Mouse (Mus musculus): ENCODE measurements at regions not wholly inside any gene's neighbourhood (a gene's known extent, or its start where the extent isn't known, plus 50 kb on each side); places are given as distances from the start of the nearest gene placed in this dataset.

GRCm38 (mm10) chr1:39093291-39093690 is 100.2 kb upstream of the Npas2 start:
- H3K36me3 ChIP-seq (ENCODE audit: control insufficient read depth, insufficient read depth, low read length): no peaks in the 10 kb centered on the region
- H3K27ac ChIP-seq (replicated peaks in 1 of 2; ENCODE audit: control insufficient read depth in 1 of 2, insufficient read depth in 1 of 2, low read depth in 2 of 2, low read length in 2 of 2): no peak overlapping the region
- H3K4me2 ChIP-seq (ENCODE audit: low read length): no peak overlapping the region
- ATAC-seq (ENCODE audit: insufficient number of reproducible peaks, insufficient read depth, low FRiP score, low read depth): no peak
- no peaks in the 10 kb centered on the region for H3K27me3 ChIP-seq (ENCODE audit: control insufficient read depth, insufficient read depth, low read length)
- 74% methylated on average over 4 of the region's 4 CpGs for WGBS
- H3K4me3 ChIP-seq (ENCODE audit: control insufficient read depth in 1 of 2, insufficient read depth in 1 of 2, low read depth in 1 of 2, low read length in 2 of 2): no peak overlapping the region
- H3K4me1 ChIP-seq (ENCODE audit: control insufficient read depth in 2 of 2, insufficient read depth in 2 of 2, low read length in 2 of 2): peaks cover 11 to 14% of the 10 kb centered on the region in 2 experiments
- no peaks in the 10 kb centered on the region for H3K9me3 ChIP-seq (ENCODE audit: control insufficient read depth, low read length)
- H3K9ac ChIP-seq (ENCODE audit: low read length): no peak overlapping the region

- no peak; the same call in 1 of the 2 replicates for ATAC-seq (ENCODE audit: insufficient number of reproducible peaks, insufficient read depth, low FRiP score, low read depth)
- 88% methylated on average over 8 of the region's 8 CpGs for WGBS
These were observed 99.5 kb upstream of the Npas2 start for GRCm38 (mm10) chr1:39094001-39094400.

GRCm38 (mm10) chr1:39095901-39096300 is 97.6 kb upstream of the Npas2 start:
- Histone ChIP-seq H3K4me3 (ENCODE audit: control insufficient read depth in 1 of 2, insufficient read depth in 1 of 2, low read depth in 1 of 2, low read length in 2 of 2) (no peak overlapping the region), H3K36me3 (ENCODE audit: control insufficient read depth, insufficient read depth, low read length) (no peaks in the 10 kb centered on the region), H3K27ac (replicated peaks in 1 of 2; ENCODE audit: control insufficient read depth in 1 of 2, insufficient read depth in 1 of 2, low read depth in 2 of 2, low read length in 2 of 2) (no peak overlapping the region), H3K4me2 (ENCODE audit: low read length) (no peak overlapping the region), H3K4me1 (ENCODE audit: control insufficient read depth in 2 of 2, insufficient read depth in 2 of 2, low read length in 2 of 2) (peaks cover 5 to 8% of the 10 kb centered on the region in 2 experiments; a peak in 3 of 4 replicates), H3K9ac (ENCODE audit: low read length) (no peak overlapping the region), H3K9me3 (ENCODE audit: control insufficient read depth, low read length) (no peaks in the 10 kb centered on the region), H3K27me3 (ENCODE audit: control insufficient read depth, insufficient read depth, low read length) (no peaks in the 10 kb centered on the region)
- 92% methylated on average over 8 of the region's 8 CpGs for WGBS
- no peak for ATAC-seq (ENCODE audit: insufficient number of reproducible peaks, insufficient read depth, low FRiP score, low read depth)

More at GRCm38 (mm10) chr1:39094001-39094400, 99.5 kb upstream of the Npas2 start:
- no peak overlapping the region for H3K27ac ChIP-seq (replicated peaks in 1 of 2; ENCODE audit: control insufficient read depth in 1 of 2, insufficient read depth in 1 of 2, low read depth in 2 of 2, low read length in 2 of 2)
- no peak overlapping the region for H3K9ac ChIP-seq (ENCODE audit: low read length)
- H3K4me1 ChIP-seq (ENCODE audit: control insufficient read depth in 2 of 2, insufficient read depth in 2 of 2, low read length in 2 of 2): peaks cover 11 to 14% of the 10 kb centered on the region in 2 experiments
- no peaks in the 10 kb centered on the region for H3K36me3 ChIP-seq (ENCODE audit: control insufficient read depth, insufficient read depth, low read length)
- no peaks in the 10 kb centered on the region for H3K27me3 ChIP-seq (ENCODE audit: control insufficient read depth, insufficient read depth, low read length)
- no peak overlapping the region for H3K4me3 ChIP-seq (ENCODE audit: control insufficient read depth in 1 of 2, insufficient read depth in 1 of 2, low read depth in 1 of 2, low read length in 2 of 2)
- H3K9me3 ChIP-seq (ENCODE audit: control insufficient read depth, low read length): no peaks in the 10 kb centered on the region
- no peak overlapping the region for H3K4me2 ChIP-seq (ENCODE audit: low read length)

GRCm38 (mm10) chr1:39096726-39097125 is 96.8 kb upstream of the Npas2 start:
- Histone ChIP-seq H3K4me3 (ENCODE audit: control insufficient read depth in 1 of 2, insufficient read depth in 1 of 2, low read depth in 1 of 2, low read length in 2 of 2) (no peak overlapping the region), H3K36me3 (ENCODE audit: control insufficient read depth, insufficient read depth, low read length) (no peaks in the 10 kb centered on the region), H3K27ac (replicated peaks in 1 of 2; ENCODE audit: control insufficient read depth in 1 of 2, insufficient read depth in 1 of 2, low read depth in 2 of 2, low read length in 2 of 2) (no peak overlapping the region), H3K27me3 (ENCODE audit: control insufficient read depth, insufficient read depth, low read length) (no peaks in the 10 kb centered on the region), H3K9ac (ENCODE audit: low read length) (no peak overlapping the region), H3K9me3 (ENCODE audit: control insufficient read depth, low read length) (no peaks in the 10 kb centered on the region), H3K4me1 (ENCODE audit: control insufficient read depth in 2 of 2, insufficient read depth in 2 of 2, low read length in 2 of 2) (peaks cover 5 to 8% of the 10 kb centered on the region in 2 experiments; a peak in 3 of 4 replicates), H3K4me2 (ENCODE audit: low read length) (no peak overlapping the region)
- ATAC-seq (ENCODE audit: insufficient number of reproducible peaks, insufficient read depth, low FRiP score, low read depth): no peak
- 77% methylated on average over 3 of the region's 3 CpGs for WGBS

GRCm38 (mm10) chr1:39097499-39097898 is 96.0 kb upstream of the Npas2 start:
- WGBS: 82% methylated on average over 10 of the region's 10 CpGs
- Histone ChIP-seq H3K9ac (ENCODE audit: low read length) (no peak overlapping the region), H3K4me2 (ENCODE audit: low read length) (no peak overlapping the region), H3K4me3 (ENCODE audit: control insufficient read depth in 1 of 2, insufficient read depth in 1 of 2, low read depth in 1 of 2, low read length in 2 of 2) (no peak overlapping the region), H3K27ac (replicated peaks in 1 of 2; ENCODE audit: control insufficient read depth in 1 of 2, insufficient read depth in 1 of 2, low read depth in 2 of 2, low read length in 2 of 2) (no peak overlapping the region), H3K36me3 (ENCODE audit: control insufficient read depth, insufficient read depth, low read length) (no peaks in the 10 kb centered on the region), H3K9me3 (ENCODE audit: control insufficient read depth, low read length) (no peaks in the 10 kb centered on the region), H3K27me3 (ENCODE audit: control insufficient read depth, insufficient read depth, low read length) (no peaks in the 10 kb centered on the region), H3K4me1 (ENCODE audit: control insufficient read depth in 2 of 2, insufficient read depth in 2 of 2, low read length in 2 of 2) (peaks cover 5 to 8% of the 10 kb centered on the region in 2 experiments; a peak in 3 of 4 replicates)
- no peak for ATAC-seq (ENCODE audit: insufficient number of reproducible peaks, insufficient read depth, low FRiP score, low read depth)

- no peak for ATAC-seq (ENCODE audit: insufficient number of reproducible peaks, insufficient read depth, low FRiP score, low read depth)
- Histone ChIP-seq H3K27me3 (ENCODE audit: control insufficient read depth, insufficient read depth, low read length) (no peaks in the 10 kb centered on the region), H3K9ac (ENCODE audit: low read length) (no peak overlapping the region), H3K4me1 (ENCODE audit: control insufficient read depth in 2 of 2, insufficient read depth in 2 of 2, low read length in 2 of 2) (peaks cover 5 to 8% of the 10 kb centered on the region in 2 experiments; a peak in 3 of 4 replicates), H3K9me3 (ENCODE audit: control insufficient read depth, low read length) (no peaks in the 10 kb centered on the region), H3K36me3 (ENCODE audit: control insufficient read depth, insufficient read depth, low read length) (no peaks in the 10 kb centered on the region), H3K4me3 (ENCODE audit: control insufficient read depth in 1 of 2, insufficient read depth in 1 of 2, low read depth in 1 of 2, low read length in 2 of 2) (no peak overlapping the region), H3K4me2 (ENCODE audit: low read length) (no peak overlapping the region), H3K27ac (replicated peaks in 1 of 2; ENCODE audit: control insufficient read depth in 1 of 2, insufficient read depth in 1 of 2, low read depth in 2 of 2, low read length in 2 of 2) (no peak overlapping the region)
- 96% methylated on average over 5 of the region's 5 CpGs for WGBS
These were observed 95.4 kb upstream of the Npas2 start for GRCm38 (mm10) chr1:39098154-39098553.

GRCm38 (mm10) chr1:39099246-39099645 is 94.3 kb upstream of the Npas2 start:
- Histone ChIP-seq H3K27me3 (ENCODE audit: control insufficient read depth, insufficient read depth, low read length) (no peaks in the 10 kb centered on the region), H3K9ac (ENCODE audit: low read length) (no peak overlapping the region), H3K4me2 (ENCODE audit: low read length) (no peak overlapping the region), H3K4me3 (ENCODE audit: control insufficient read depth in 1 of 2, insufficient read depth in 1 of 2, low read depth in 1 of 2, low read length in 2 of 2) (no peak overlapping the region), H3K27ac (replicated peaks in 1 of 2; ENCODE audit: control insufficient read depth in 1 of 2, insufficient read depth in 1 of 2, low read depth in 2 of 2, low read length in 2 of 2) (no peak overlapping the region), H3K9me3 (ENCODE audit: control insufficient read depth, low read length) (no peaks in the 10 kb centered on the region), H3K4me1 (ENCODE audit: control insufficient read depth in 2 of 2, insufficient read depth in 2 of 2, low read length in 2 of 2) (peaks cover 5 to 8% of the 10 kb centered on the region in 2 experiments; a peak in 3 of 4 replicates), H3K36me3 (ENCODE audit: control insufficient read depth, insufficient read depth, low read length) (no peaks in the 10 kb centered on the region)
- ATAC-seq (ENCODE audit: insufficient number of reproducible peaks, insufficient read depth, low FRiP score, low read depth): no peak
- 82% methylated on average over 7 of the region's 7 CpGs for WGBS

- no peak for ATAC-seq (ENCODE audit: insufficient number of reproducible peaks, insufficient read depth, low FRiP score, low read depth)
- Histone ChIP-seq H3K9me3 (ENCODE audit: control insufficient read depth, low read length) (no peaks in the 10 kb centered on the region), H3K36me3 (ENCODE audit: control insufficient read depth, insufficient read depth, low read length) (no peaks in the 10 kb centered on the region), H3K27me3 (ENCODE audit: control insufficient read depth, insufficient read depth, low read length) (no peaks in the 10 kb centered on the region), H3K27ac (replicated peaks in 1 of 2; ENCODE audit: control insufficient read depth in 1 of 2, insufficient read depth in 1 of 2, low read depth in 2 of 2, low read length in 2 of 2) (no peak overlapping the region), H3K9ac (ENCODE audit: low read length) (no peak overlapping the region), H3K4me2 (ENCODE audit: low read length) (no peak overlapping the region), H3K4me1 (ENCODE audit: control insufficient read depth in 2 of 2, insufficient read depth in 2 of 2, low read length in 2 of 2) (peaks cover 14% of the 10 kb centered on the region in 2 experiments), H3K4me3 (ENCODE audit: control insufficient read depth in 1 of 2, insufficient read depth in 1 of 2, low read depth in 1 of 2, low read length in 2 of 2) (no peak overlapping the region)
These were observed 93.0 kb upstream of the Npas2 start for GRCm38 (mm10) chr1:39100492-39100891.
